Mouse (Mus musculus) liver, embryonic 14.5 days (tissue): ENCODE results near the gene Mobp.

Experiments used
- CTCF ChIP-seq: IDR thresholded peaks from 2 replicates; pipeline ENCODE4 v1.5.1; 2016; ENCODE audit warnings: antibody characterized with exemption, low read depth, control low read depth
- EP300 ChIP-seq: IDR thresholded peaks from 2 replicates; pipeline ENCODE4 v1.6.1; 2016; ENCODE audit warnings: antibody characterized with exemption, low read depth

- TF ChIP-seq CTCF (no peak), EP300 (no peak)
Measured at GRCm38 (mm10) chr9:120127538-120128251, 21.8 kb upstream of the Mobp start, which contains the start of gene Rpsa.
